Mouse (Mus musculus) bone marrow macrophage, adult 2 months (primary cell): ENCODE data around the gene Ipo5.

Experiments used
- CTCF ChIP-seq: IDR thresholded peaks from 2 replicates; pipeline ENCODE4 v1.5.1; 2012; ENCODE audit warnings: low read depth, mild to moderate bottlenecking, low read length, moderate library complexity
- POLR2A ChIP-seq: IDR thresholded peaks from 2 replicates; pipeline ENCODE4 v1.6.1; 2012; ENCODE audit warnings: mild to moderate bottlenecking, low read depth, low read length, borderline replicate concordance

DNA sequence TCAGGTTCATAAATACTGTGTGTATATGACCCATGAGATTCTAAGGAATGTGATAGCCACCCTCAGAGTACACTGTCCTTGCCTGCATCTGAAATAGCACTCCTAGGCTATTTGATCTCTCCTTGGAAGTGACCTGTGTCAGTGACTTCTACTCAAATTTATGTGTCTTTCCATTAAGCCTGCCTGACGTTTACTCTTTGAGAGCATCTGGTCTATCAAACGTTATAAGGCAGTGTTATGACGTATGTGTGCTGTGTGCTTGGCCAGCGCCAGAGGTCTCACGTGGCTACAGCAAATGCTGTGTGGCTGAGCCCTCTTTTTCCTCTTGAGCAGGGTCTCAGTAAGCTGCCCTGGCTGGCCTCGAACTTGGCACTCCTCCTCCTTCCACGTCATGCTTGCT, 34.1 kb downstream of the Ipo5 start:
- TF ChIP-seq POLR2A = no peak
- TF ChIP-seq CTCF = no peak
